Mouse (Mus musculus): ENCODE data around the gene Olfr97. TPM values are rescaled to one million over a fixed set of nuclear protein-coding genes. Genes with fewer than 3 reads are reported as not detected.
A peak's percentile ranks its signal among the peaks of the same experiment; 100 is the strongest.

Olfr97 gene
- polyA plus RNA-seq, 1 experiment from 2014 or later: not detected

GRCm38 (mm10) chr17:37203206-37203916, 33.8 kb downstream of the Olfr97 start:
- no peaks in the 10 kb centered on the region for H3K4me1 ChIP-seq (ENCODE audit: insufficient read depth)
- WGBS (ENCODE audit: insufficient replicate concordance): 2% methylated on average over 4 of the region's 4 CpGs
- TF ChIP-seq CTCF (IDR thresholded peaks at IDR 0.05; ENCODE audit: low read depth): peak; percentile 99
- no peak for TF ChIP-seq EP300 (IDR thresholded peaks at IDR 0.05; ENCODE audit: low read depth)
- peaks cover 4% of the 10 kb centered on the region; the same call in 1 of the 2 replicates for H3K27me3 ChIP-seq (ENCODE audit: insufficient read depth, low read length)
- H3K27ac ChIP-seq (ENCODE audit: low read depth): no peak overlapping the region
- H3K36me3 ChIP-seq (replicated peaks; ENCODE audit: insufficient read depth, low read length): no peaks in the 10 kb centered on the region
- DNase-seq (peak; percentile 75), ATAC-seq (peak; percentile 66)
- H3K9ac ChIP-seq (replicated peaks): no peak overlapping the region
- H3K4me2 ChIP-seq (ENCODE audit: low read depth, low read length): no peak overlapping the region
- H3K9me3 ChIP-seq (ENCODE audit: low read length): no peaks in the 10 kb centered on the region
- no peak overlapping the region for H3K4me3 ChIP-seq (ENCODE audit: low read depth, low read length)

- Histone ChIP-seq H3K9ac (replicated peaks) (no peak within 1 kb of the TSS), H3K27me3 (ENCODE audit: insufficient read depth, low read length) (peaks cover 27% of the 10 kb centered on the region), H3K9me3 (ENCODE audit: low read length) (no peaks in the 10 kb centered on the region), H3K4me3 (ENCODE audit: low read depth, low read length) (no peak within 1 kb of the TSS), H3K36me3 (replicated peaks; ENCODE audit: insufficient read depth, low read length) (no peaks in the 10 kb centered on the region), H3K4me2 (ENCODE audit: low read depth, low read length) (no peak within 1 kb of the TSS), H3K4me1 (ENCODE audit: insufficient read depth) (no peaks in the 10 kb centered on the region), H3K27ac (ENCODE audit: low read depth) (no peak within 1 kb of the TSS)
- WGBS (ENCODE audit: insufficient replicate concordance): 74% methylated on average over 2 of the region's 2 CpGs
- TF ChIP-seq CTCF (IDR thresholded peaks at IDR 0.05; ENCODE audit: low read depth): no peak
- no peak for TF ChIP-seq EP300 (IDR thresholded peaks at IDR 0.05; ENCODE audit: low read depth)
- ATAC-seq (no peak), DNase-seq (no peak)
Measured at GRCm38 (mm10) chr17:37200894-37201293, 36.2 kb downstream of the Olfr97 start, which contains the start of gene Olfr94. TSS of gene Olfr94 (minus strand) at chr17:37200994.

- H3K4me2 ChIP-seq (ENCODE audit: low read depth, low read length): peak overlapping the region; percentile 58
- WGBS (ENCODE audit: insufficient replicate concordance): 3% methylated on average over 75 of the region's 77 CpGs
- DNase-seq (peak; percentile 15), ATAC-seq (no peak)
- no peak overlapping the region for H3K27ac ChIP-seq (ENCODE audit: low read depth)
- no peaks in the 10 kb centered on the region for H3K36me3 ChIP-seq (replicated peaks; ENCODE audit: insufficient read depth, low read length)
- TF ChIP-seq EP300 (IDR thresholded peaks at IDR 0.05; ENCODE audit: low read depth): no peak
- no peak for TF ChIP-seq CTCF (IDR thresholded peaks at IDR 0.05; ENCODE audit: low read depth)
- peaks cover 36% of the 10 kb centered on the region for H3K27me3 ChIP-seq (ENCODE audit: insufficient read depth, low read length)
- no peaks in the 10 kb centered on the region for H3K4me1 ChIP-seq (ENCODE audit: insufficient read depth)
- H3K9me3 ChIP-seq (ENCODE audit: low read length): no peaks in the 10 kb centered on the region
- peak overlapping the region; percentile 31 for H3K4me3 ChIP-seq (ENCODE audit: low read depth, low read length)
- no peak overlapping the region for H3K9ac ChIP-seq (replicated peaks)
Measured at GRCm38 (mm10) chr17:37196845-37197724, 40.0 kb downstream of the Olfr97 start.

GRCm38 (mm10) chr17:37194782-37195181, 42.3 kb downstream of the Olfr97 start:
- no peak for TF ChIP-seq EP300 (IDR thresholded peaks at IDR 0.05; ENCODE audit: low read depth)
- no peak for TF ChIP-seq CTCF (IDR thresholded peaks at IDR 0.05; ENCODE audit: low read depth)
- H3K36me3 ChIP-seq (replicated peaks; ENCODE audit: insufficient read depth, low read length): no peaks in the 10 kb centered on the region
- H3K4me3 ChIP-seq (ENCODE audit: low read depth, low read length): no peak overlapping the region
- WGBS (ENCODE audit: insufficient replicate concordance): 70% methylated on average over 5 of the region's 5 CpGs
- no peak overlapping the region for H3K4me2 ChIP-seq (ENCODE audit: low read depth, low read length)
- no peak overlapping the region for H3K9ac ChIP-seq (replicated peaks)
- no peaks in the 10 kb centered on the region for H3K4me1 ChIP-seq (ENCODE audit: insufficient read depth)
- H3K27me3 ChIP-seq (ENCODE audit: insufficient read depth, low read length): peaks cover 36% of the 10 kb centered on the region
- DNase-seq (no peak), ATAC-seq (no peak)
- H3K27ac ChIP-seq (ENCODE audit: low read depth): no peak overlapping the region
- H3K9me3 ChIP-seq (ENCODE audit: low read length): no peaks in the 10 kb centered on the region

GRCm38 (mm10) chr17:37193656-37194055, 43.5 kb downstream of the Olfr97 start, which contains the start of gene Ubd:
TSS of gene Ubd (plus strand) at chr17:37193892.
- DNase-seq: no peak

GRCm38 (mm10) chr17:37193032-37193431, 44.1 kb downstream of the Olfr97 start:
- H3K27ac ChIP-seq (ENCODE audit: low read depth): no peak overlapping the region
- H3K9me3 ChIP-seq (ENCODE audit: low read length): no peaks in the 10 kb centered on the region
- no peak overlapping the region for H3K9ac ChIP-seq (replicated peaks)
- DNase-seq (no peak), ATAC-seq (no peak)
- H3K27me3 ChIP-seq (ENCODE audit: insufficient read depth, low read length): peaks cover 29% of the 10 kb centered on the region
- H3K36me3 ChIP-seq (replicated peaks; ENCODE audit: insufficient read depth, low read length): no peaks in the 10 kb centered on the region
- no peaks in the 10 kb centered on the region for H3K4me1 ChIP-seq (ENCODE audit: insufficient read depth)
- H3K4me3 ChIP-seq (ENCODE audit: low read depth, low read length): no peak overlapping the region
- TF ChIP-seq EP300 (IDR thresholded peaks at IDR 0.05; ENCODE audit: low read depth) (no peak), CTCF (IDR thresholded peaks at IDR 0.05; ENCODE audit: low read depth) (no peak)
- H3K4me2 ChIP-seq (ENCODE audit: low read depth, low read length): no peak overlapping the region

More at GRCm38 (mm10) chr17:37193656-37194055, 43.5 kb downstream of the Olfr97 start, which contains the start of gene Ubd:
- Histone ChIP-seq H3K4me1 (ENCODE audit: insufficient read depth) (no peaks in the 10 kb centered on the region), H3K4me3 (ENCODE audit: low read depth, low read length) (no peak within 1 kb of the TSS), H3K36me3 (replicated peaks; ENCODE audit: insufficient read depth, low read length) (no peaks in the 10 kb centered on the region), H3K9me3 (ENCODE audit: low read length) (no peaks in the 10 kb centered on the region), H3K4me2 (ENCODE audit: low read depth, low read length) (no peak within 1 kb of the TSS), H3K9ac (replicated peaks) (no peak within 1 kb of the TSS), H3K27ac (ENCODE audit: low read depth) (no peak within 1 kb of the TSS), H3K27me3 (ENCODE audit: insufficient read depth, low read length) (peaks cover 35% of the 10 kb centered on the region)
- 66% methylated on average over 2 of the region's 2 CpGs for WGBS (ENCODE audit: insufficient replicate concordance)
- TF ChIP-seq EP300 (IDR thresholded peaks at IDR 0.05; ENCODE audit: low read depth) (no peak), CTCF (IDR thresholded peaks at IDR 0.05; ENCODE audit: low read depth) (no peak)
- ATAC-seq: no peak
